Mouse (Mus musculus): ENCODE results near the gene Gpr35. TPM values are rescaled to one million over a fixed set of nuclear protein-coding genes. Genes with fewer than 3 reads are reported as not detected.

The Gpr35 gene
- polyA plus RNA-seq, 1 experiment from 2014 or later = 0.55 TPM

GRCm38 (mm10) chr1:92910239-92910885 lies 40.3 kb upstream of the Gpr35 start, which contains the start of gene Rnpepl1:
Gene Rnpepl1 (plus strand): TSS chr1:92910783.
- Histone ChIP-seq H3K36me3 (ENCODE audit: control insufficient read depth, insufficient read depth, low read length) (peaks cover 4% of the 10 kb centered on the region), H3K4me1 (ENCODE audit: control insufficient read depth, insufficient read depth, low read depth, low read length) (peaks cover 36% of the 10 kb centered on the region), H3K4me2 (ENCODE audit: low read length) (peak within 1 kb of the TSS; percentile 95), H3K9ac (ENCODE audit: low read depth, low read length) (peak within 1 kb of the TSS; percentile 91), H3K27ac (ENCODE audit: low read depth, low read length) (peak within 1 kb of the TSS; percentile 94), H3K9me3 (ENCODE audit: control insufficient read depth, low read length) (no peaks in the 10 kb centered on the region), H3K4me3 (ENCODE audit: low read length) (peak within 1 kb of the TSS; percentile 85), H3K27me3 (replicated peaks; ENCODE audit: control insufficient read depth, insufficient read depth, low read length) (no peaks in the 10 kb centered on the region)
- peak; percentile 69 for ATAC-seq
- under 1% methylated on average over 27 of the region's 57 CpGs for WGBS

- Histone ChIP-seq H3K4me1 (ENCODE audit: control insufficient read depth, insufficient read depth, low read depth, low read length) (peaks cover 36% of the 10 kb centered on the region), H3K4me3 (ENCODE audit: low read length) (peak overlapping the region; percentile 85), H3K9me3 (ENCODE audit: control insufficient read depth, low read length) (no peaks in the 10 kb centered on the region), H3K27ac (ENCODE audit: low read depth, low read length) (peak overlapping the region; percentile 94), H3K27me3 (replicated peaks; ENCODE audit: control insufficient read depth, insufficient read depth, low read length) (no peaks in the 10 kb centered on the region), H3K36me3 (ENCODE audit: control insufficient read depth, insufficient read depth, low read length) (peaks cover 11% of the 10 kb centered on the region), H3K4me2 (ENCODE audit: low read length) (peak overlapping the region; percentile 95), H3K9ac (ENCODE audit: low read depth, low read length) (peak overlapping the region; percentile 91)
- ATAC-seq = peak; percentile 25
- WGBS = 2% methylated on average over 66 of the region's 85 CpGs
Observed at GRCm38 (mm10) chr1:92910925-92911720, 39.5 kb upstream of the Gpr35 start.

- Histone ChIP-seq H3K4me2 (ENCODE audit: low read length) (peak overlapping the region; percentile 95), H3K27ac (ENCODE audit: low read depth, low read length) (peak overlapping the region; percentile 94), H3K36me3 (ENCODE audit: control insufficient read depth, insufficient read depth, low read length) (peaks cover 17% of the 10 kb centered on the region), H3K9ac (ENCODE audit: low read depth, low read length) (peak overlapping the region; percentile 91), H3K9me3 (ENCODE audit: control insufficient read depth, low read length) (no peaks in the 10 kb centered on the region), H3K27me3 (replicated peaks; ENCODE audit: control insufficient read depth, insufficient read depth, low read length) (no peaks in the 10 kb centered on the region), H3K4me1 (ENCODE audit: control insufficient read depth, insufficient read depth, low read depth, low read length) (peaks cover 33% of the 10 kb centered on the region), H3K4me3 (ENCODE audit: low read length) (peak overlapping the region; percentile 85)
- ATAC-seq = no peak
- WGBS = 33% methylated on average over 8 of the region's 8 CpGs
Observed at GRCm38 (mm10) chr1:92911721-92912138, 38.9 kb upstream of the Gpr35 start.

GRCm38 (mm10) chr1:92912286-92912685 lies 38.4 kb upstream of the Gpr35 start:
- Histone ChIP-seq H3K4me3 (ENCODE audit: low read length) (peak overlapping the region; percentile 85), H3K36me3 (ENCODE audit: control insufficient read depth, insufficient read depth, low read length) (peaks cover 23% of the 10 kb centered on the region), H3K9ac (ENCODE audit: low read depth, low read length) (peak overlapping the region; percentile 91), H3K9me3 (ENCODE audit: control insufficient read depth, low read length) (no peaks in the 10 kb centered on the region), H3K27me3 (replicated peaks; ENCODE audit: control insufficient read depth, insufficient read depth, low read length) (no peaks in the 10 kb centered on the region), H3K4me1 (ENCODE audit: control insufficient read depth, insufficient read depth, low read depth, low read length) (peaks cover 33% of the 10 kb centered on the region), H3K27ac (ENCODE audit: low read depth, low read length) (peak overlapping the region; percentile 94), H3K4me2 (ENCODE audit: low read length) (peak overlapping the region; percentile 95)
- WGBS = 47% methylated on average over 1 of the region's 1 CpGs
- no peak for ATAC-seq

- Histone ChIP-seq H3K4me3 (ENCODE audit: low read length) (no peak overlapping the region), H3K36me3 (ENCODE audit: control insufficient read depth, insufficient read depth, low read length) (peaks cover 42% of the 10 kb centered on the region), H3K27ac (ENCODE audit: low read depth, low read length) (no peak overlapping the region), H3K4me2 (ENCODE audit: low read length) (no peak overlapping the region), H3K4me1 (ENCODE audit: control insufficient read depth, insufficient read depth, low read depth, low read length) (peaks cover 25% of the 10 kb centered on the region), H3K9ac (ENCODE audit: low read depth, low read length) (no peak overlapping the region), H3K9me3 (ENCODE audit: control insufficient read depth, low read length) (no peaks in the 10 kb centered on the region), H3K27me3 (replicated peaks; ENCODE audit: control insufficient read depth, insufficient read depth, low read length) (no peaks in the 10 kb centered on the region)
- no peak for ATAC-seq
- 83% methylated on average over 4 of the region's 4 CpGs for WGBS
Observed at GRCm38 (mm10) chr1:92914239-92914638, 36.4 kb upstream of the Gpr35 start.

- Histone ChIP-seq H3K36me3 (ENCODE audit: control insufficient read depth, insufficient read depth, low read length) (peaks cover 49% of the 10 kb centered on the region), H3K9ac (ENCODE audit: low read depth, low read length) (no peak overlapping the region), H3K27ac (ENCODE audit: low read depth, low read length) (no peak overlapping the region), H3K27me3 (replicated peaks; ENCODE audit: control insufficient read depth, insufficient read depth, low read length) (no peaks in the 10 kb centered on the region), H3K4me3 (ENCODE audit: low read length) (no peak overlapping the region), H3K4me1 (ENCODE audit: control insufficient read depth, insufficient read depth, low read depth, low read length) (peaks cover 18% of the 10 kb centered on the region), H3K9me3 (ENCODE audit: control insufficient read depth, low read length) (no peaks in the 10 kb centered on the region), H3K4me2 (ENCODE audit: low read length) (no peak overlapping the region)
- no peak for ATAC-seq
- 96% methylated on average over 11 of the region's 11 CpGs for WGBS
Observed at GRCm38 (mm10) chr1:92914993-92915392, 35.7 kb upstream of the Gpr35 start.

GRCm38 (mm10) chr1:92916725-92917124 lies 33.9 kb upstream of the Gpr35 start:
- WGBS = 94% methylated on average over 9 of the region's 9 CpGs
- Histone ChIP-seq H3K27ac (ENCODE audit: low read depth, low read length) (no peak overlapping the region), H3K4me2 (ENCODE audit: low read length) (no peak overlapping the region), H3K36me3 (ENCODE audit: control insufficient read depth, insufficient read depth, low read length) (peaks cover 53% of the 10 kb centered on the region), H3K9me3 (ENCODE audit: control insufficient read depth, low read length) (no peaks in the 10 kb centered on the region), H3K4me3 (ENCODE audit: low read length) (no peak overlapping the region), H3K27me3 (replicated peaks; ENCODE audit: control insufficient read depth, insufficient read depth, low read length) (no peaks in the 10 kb centered on the region), H3K4me1 (ENCODE audit: control insufficient read depth, insufficient read depth, low read depth, low read length) (peaks cover 15% of the 10 kb centered on the region), H3K9ac (ENCODE audit: low read depth, low read length) (no peak overlapping the region)
- ATAC-seq = no peak

GRCm38 (mm10) chr1:92919151-92919550 lies 31.5 kb upstream of the Gpr35 start:
- no peak overlapping the region for H3K27ac ChIP-seq (ENCODE audit: low read depth, low read length)
- H3K4me3 ChIP-seq (ENCODE audit: low read length) = no peak overlapping the region
- H3K4me1 ChIP-seq (ENCODE audit: control insufficient read depth, insufficient read depth, low read depth, low read length) = no peaks in the 10 kb centered on the region
- H3K9me3 ChIP-seq (ENCODE audit: control insufficient read depth, low read length) = no peaks in the 10 kb centered on the region
- peaks cover 53% of the 10 kb centered on the region for H3K36me3 ChIP-seq (ENCODE audit: control insufficient read depth, insufficient read depth, low read length)
- no peaks in the 10 kb centered on the region for H3K27me3 ChIP-seq (replicated peaks; ENCODE audit: control insufficient read depth, insufficient read depth, low read length)
- no peak for ATAC-seq
- H3K4me2 ChIP-seq (ENCODE audit: low read length) = no peak overlapping the region
- H3K9ac ChIP-seq (ENCODE audit: low read depth, low read length) = no peak overlapping the region
- 98% methylated on average over 11 of the region's 11 CpGs for WGBS

- H3K9me3 ChIP-seq (ENCODE audit: control insufficient read depth, low read length) = no peaks in the 10 kb centered on the region
- H3K36me3 ChIP-seq (ENCODE audit: control insufficient read depth, insufficient read depth, low read length) = peaks cover 53% of the 10 kb centered on the region
- H3K27ac ChIP-seq (ENCODE audit: low read depth, low read length) = no peak overlapping the region
- H3K4me3 ChIP-seq (ENCODE audit: low read length) = no peak overlapping the region
- no peak for ATAC-seq
- no peak overlapping the region for H3K9ac ChIP-seq (ENCODE audit: low read depth, low read length)
- WGBS = 79% methylated on average over 12 of the region's 12 CpGs
- no peaks in the 10 kb centered on the region for H3K27me3 ChIP-seq (replicated peaks; ENCODE audit: control insufficient read depth, insufficient read depth, low read length)
- H3K4me2 ChIP-seq (ENCODE audit: low read length) = no peak overlapping the region
- H3K4me1 ChIP-seq (ENCODE audit: control insufficient read depth, insufficient read depth, low read depth, low read length) = no peaks in the 10 kb centered on the region
Observed at GRCm38 (mm10) chr1:92919775-92920174, 30.9 kb upstream of the Gpr35 start.
